Mouse (Mus musculus) megakaryocyte, embryonic 14.5 days (primary cell): Measurements from ENCODE around the gene Rhobtb1.

Experiments used
- FLI1 ChIP-seq: IDR thresholded peaks from 2 replicates; pipeline ENCODE4 v1.6.1; 2012; ENCODE audit warnings: low read length, inconsistent platforms, mixed read lengths
- GATA1 ChIP-seq: IDR thresholded peaks from 3 replicates; pipeline ENCODE4 v1.6.1; 2012; ENCODE audit warnings: mixed read lengths, low read length, inconsistent platforms, borderline replicate concordance

DNA sequence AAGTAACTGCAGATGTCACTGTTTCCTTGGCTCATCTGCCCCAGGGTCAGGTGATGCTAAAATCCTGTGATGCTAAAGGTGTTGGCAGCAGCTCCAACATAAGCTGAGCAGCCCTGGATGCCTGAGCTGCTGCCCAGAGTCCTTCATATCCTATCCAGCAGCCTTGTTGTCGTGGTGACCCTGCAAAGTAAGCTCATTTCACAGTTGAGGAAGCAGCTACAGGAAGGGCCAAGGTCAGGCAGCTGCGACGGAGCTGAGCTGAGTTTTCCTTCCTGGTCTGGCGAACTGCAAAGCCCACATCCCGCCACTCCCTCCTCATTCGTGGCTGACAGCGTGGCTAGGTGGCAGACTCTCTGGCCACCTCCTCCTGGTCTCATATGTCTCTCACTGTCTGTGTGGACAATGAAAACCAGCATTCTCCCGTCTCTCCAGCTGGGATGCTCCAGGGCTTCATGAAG lies 103.2 kb downstream of the Rhobtb1 start:
- TF ChIP-seq GATA1 (no peak), FLI1 (no peak)
